Mouse (Mus musculus) forebrain, embryonic 12.5 days (tissue): ENCODE data around the gene Thsd1. TPM values are rescaled to one million over a fixed set of nuclear protein-coding genes. Genes with fewer than 3 reads are reported as not detected.
"Not testable (repeated sequence)": the region's sequence is repeated elsewhere in the genome, so short reads cannot be mapped to it uniquely, and the experiment has no call there.

Source experiments
- ATAC-seq: fragments of 200-750 bp; cut with Nextera tagmentation; 2 replicates; pipeline ENCODE4 v1.8.0; 2017; ENCODE audit warnings: moderate TSS enrichment; ENCODE audit not compliant: low FRiP score
- H3K27ac ChIP-seq: fragments of 300-500 bp; sonication (generic); 2 replicates; pipeline ENCODE4 v1.5.1; 2016; ENCODE audit warnings: mild to moderate bottlenecking
- H3K27me3 ChIP-seq: fragments of 300-500 bp; sonication (generic); 2 replicates; pipeline ENCODE4 v1.6.1; 2016; ENCODE audit warnings: mild to moderate bottlenecking
- H3K36me3 ChIP-seq: fragments of 300-500 bp; sonication (generic); replicated peaks from 2 replicates; pipeline ENCODE4 v1.6.1; 2016; ENCODE audit warnings: mild to moderate bottlenecking
- H3K4me1 ChIP-seq: fragments of 300-500 bp; sonication (generic); 2 replicates; pipeline ENCODE4 v1.6.1; 2016
- H3K4me2 ChIP-seq: fragments of 300-500 bp; sonication (generic); 2 replicates; pipeline ENCODE4 v1.6.1; 2016; ENCODE audit warnings: mild to moderate bottlenecking, moderate library complexity
- H3K4me3 ChIP-seq: fragments of 300-500 bp; sonication (generic); replicated peaks from 2 replicates; pipeline ENCODE4 v1.5.1; 2016; ENCODE audit warnings: mild to moderate bottlenecking
- H3K9ac ChIP-seq: fragments of 300-500 bp; sonication (generic); 2 replicates; pipeline ENCODE4 v1.6.1; 2016; ENCODE audit warnings: mild to moderate bottlenecking
- H3K9me3 ChIP-seq: fragments of 300-500 bp; sonication (generic); 2 replicates; pipeline ENCODE4 v1.6.1; 2016
- WGBS: fragments of 180-500 bp; shearing (Covaris S2); methylation state at CpG from one replicate; pipeline ENCODE4 v1.1.7; 2016; 5-methylcytosine and 5-hydroxymethylcytosine counted together
- polyA plus RNA-seq: library from polyadenylated mRNA; unstranded; fragments of >200 nt; fragmentation: Nextera tagmentation; extraction: Ambion mirVana; gene quantifications from 2 replicates; pipeline ENCODE4 v1.2.1, GENCODE M21; 2016

The Thsd1 gene
- polyA plus RNA-seq, 1 experiment from 2014 or later, result 7.3 TPM

- ATAC-seq, result no peak
- 88% methylated on average over 3 of the region's 3 CpGs for WGBS
- Histone ChIP-seq H3K9me3 (no peaks in the 10 kb centered on the region), H3K4me3 (no peak overlapping the region), H3K9ac (no peak overlapping the region), H3K4me2 (no peak overlapping the region), H3K4me1 (no peaks in the 10 kb centered on the region), H3K36me3 (no peaks in the 10 kb centered on the region), H3K27me3 (no peaks in the 10 kb centered on the region), H3K27ac (no peak overlapping the region)
These were observed 46.0 kb downstream of the Thsd1 start for GRCm38 (mm10) chr8:22273142-22273541.

- Histone ChIP-seq H3K4me3 (no peak overlapping the region), H3K36me3 (no peaks in the 10 kb centered on the region), H3K27ac (no peak overlapping the region), H3K9ac (no peak overlapping the region), H3K4me1 (no peaks in the 10 kb centered on the region), H3K9me3 (no peaks in the 10 kb centered on the region), H3K27me3 (no peaks in the 10 kb centered on the region), H3K4me2 (no peak overlapping the region)
- ATAC-seq, result no peak
- 81% methylated on average over 10 of the region's 10 CpGs for WGBS
These were observed 47.5 kb downstream of the Thsd1 start for GRCm38 (mm10) chr8:22274641-22275040.

GRCm38 (mm10) chr8:22282999-22283491, 55.9 kb downstream of the Thsd1 start, which contains the start of gene Tpte:
TSS of gene Tpte (plus strand) at chr8:22283441.
- Histone ChIP-seq H3K36me3 (no peaks in the 10 kb centered on the region), H3K4me3 (no peak within 1 kb of the TSS), H3K27ac (no peak within 1 kb of the TSS), H3K4me2 (no peak within 1 kb of the TSS), H3K9ac (no peak within 1 kb of the TSS), H3K9me3 (no peaks in the 10 kb centered on the region), H3K27me3 (no peaks in the 10 kb centered on the region), H3K4me1 (no peaks in the 10 kb centered on the region)
- WGBS, result 64% methylated on average over 2 of the region's 2 CpGs
- ATAC-seq, result no peak

GRCm38 (mm10) chr8:22302326-22302725, 75.2 kb downstream of the Thsd1 start:
- H3K9ac ChIP-seq, result no peak overlapping the region
- H3K36me3 ChIP-seq, result no peaks in the 10 kb centered on the region
- no peaks in the 10 kb centered on the region for H3K9me3 ChIP-seq
- no peaks in the 10 kb centered on the region for H3K27me3 ChIP-seq
- H3K4me1 ChIP-seq, result peaks cover 7% of the 10 kb centered on the region
- H3K27ac ChIP-seq, result no peak overlapping the region
- no peak for ATAC-seq
- no peak overlapping the region for H3K4me3 ChIP-seq
- no peak overlapping the region for H3K4me2 ChIP-seq
- WGBS, result 42% methylated on average over 2 of the region's 2 CpGs

GRCm38 (mm10) chr8:22302896-22303306, 75.8 kb downstream of the Thsd1 start:
- Histone ChIP-seq H3K4me3 (0 out of 2 replicates have a peak overlapping the region, but pooled peaks have one; percentile 13), H3K27me3 (no peaks in the 10 kb centered on the region), H3K9me3 (no peaks in the 10 kb centered on the region), H3K4me2 (peak overlapping the region; percentile 46), H3K9ac (no peak overlapping the region; the same call in 1 of the 2 replicates), H3K27ac (no peak overlapping the region), H3K36me3 (no peaks in the 10 kb centered on the region), H3K4me1 (peaks cover 7% of the 10 kb centered on the region)
- 13% methylated on average over 7 of the region's 7 CpGs for WGBS
- peak; percentile 75; the same call in 1 of the 2 replicates for ATAC-seq

- H3K4me1 ChIP-seq, ATAC-seq, H3K27me3 ChIP-seq: not testable (repeated sequence)
These were observed 76.9 kb downstream of the Thsd1 start for GRCm38 (mm10) chr8:22304045-22304444.

GRCm38 (mm10) chr8:22306999-22307398, 79.9 kb downstream of the Thsd1 start:
- Histone ChIP-seq H3K4me3 (no peak overlapping the region), H3K27me3 (no peaks in the 10 kb centered on the region), H3K4me2 (no peak overlapping the region), H3K36me3 (no peaks in the 10 kb centered on the region), H3K9ac (no peak overlapping the region), H3K27ac (no peak overlapping the region), H3K9me3 (no peaks in the 10 kb centered on the region), H3K4me1 (peaks cover 7% of the 10 kb centered on the region)
- no peak for ATAC-seq
- WGBS, result 84% methylated on average over 10 of the region's 10 CpGs

More at GRCm38 (mm10) chr8:22304045-22304444, 76.9 kb downstream of the Thsd1 start:
- WGBS, result 87% methylated on average over 9 of the region's 9 CpGs
- H3K36me3 ChIP-seq, H3K27ac ChIP-seq, H3K9ac ChIP-seq, H3K4me3 ChIP-seq, H3K4me2 ChIP-seq, H3K9me3 ChIP-seq: not testable (repeated sequence)

Other genes with a start within 250 kb of the Thsd1 start
- 2.3 and 2.6 TPM in 2 replicates for gene Atp7b, start 167.0 kb upstream of the Thsd1 start, polyA plus RNA-seq
- gene Alg11, start 166.6 kb upstream of the Thsd1 start, polyA plus RNA-seq, result 15.4 and 25.6 TPM in 2 replicates
- 0.17 and 0.32 TPM in 2 replicates for gene Nek5, start 102.3 kb upstream of the Thsd1 start, polyA plus RNA-seq
- gene Nek3, start 60.9 kb upstream of the Thsd1 start, polyA plus RNA-seq, result 6.3 and 6.9 TPM in 2 replicates
- gene Ckap2, start 41.5 kb upstream of the Thsd1 start, polyA plus RNA-seq, result 63.1 and 65.9 TPM in 2 replicates
- gene Vps36, start 34.5 kb upstream of the Thsd1 start, polyA plus RNA-seq, result 42.7 and 44.4 TPM in 2 replicates
- 0.08 TPM in 1 of 2 replicates, not detected in the other for gene Tpte, start 56.1 kb downstream of the Thsd1 start, polyA plus RNA-seq
- gene Slc25a15, start 171.3 kb downstream of the Thsd1 start, polyA plus RNA-seq, result 14.1 and 15.4 TPM in 2 replicates
- gene Mrps31, start 184.0 kb downstream of the Thsd1 start, polyA plus RNA-seq, result 38.9 and 39.4 TPM in 2 replicates